Mouse (Mus musculus) G1E (cell line): Measurements from ENCODE around the gene Prlh.

Source experiments
- CTCF ChIP-seq: IDR thresholded peaks from 2 replicates; pipeline ENCODE4 v1.5.1; 2012; ENCODE audit warnings: low read depth, low read length, inconsistent platforms, mixed read lengths
- GATA1 ChIP-seq: IDR thresholded peaks from 2 replicates; pipeline ENCODE4 v1.6.1; 2012; ENCODE audit warnings: borderline replicate concordance, low read length, inconsistent platforms, mixed read lengths
- POLR2AphosphoS5 ChIP-seq: IDR thresholded peaks from 2 replicates; pipeline ENCODE4 v1.6.1; 2012; ENCODE audit warnings: low read depth, low read length, inconsistent platforms; ENCODE audit not compliant: insufficient replicate concordance
- TAL1 ChIP-seq: conservative IDR thresholded peaks from 2 replicates; pipeline ENCODE4 v1.6.1; 2012; ENCODE audit warnings: low read depth, low read length, inconsistent platforms, mixed read lengths

GRCm38 (mm10) chr1:90909631-90910152, 43.2 kb upstream of the Prlh start:
- TF ChIP-seq POLR2AphosphoS5 (no peak), CTCF (no peak), GATA1 (no peak), TAL1 (no peak)
